Mouse (Mus musculus): ENCODE results near the gene Gpx4. TPM values are rescaled to one million over a fixed set of nuclear protein-coding genes. Genes with fewer than 3 reads are reported as not detected.

The Gpx4 gene
- polyA plus RNA-seq, 1 experiment from 2014 or later = 500 TPM

DNA sequence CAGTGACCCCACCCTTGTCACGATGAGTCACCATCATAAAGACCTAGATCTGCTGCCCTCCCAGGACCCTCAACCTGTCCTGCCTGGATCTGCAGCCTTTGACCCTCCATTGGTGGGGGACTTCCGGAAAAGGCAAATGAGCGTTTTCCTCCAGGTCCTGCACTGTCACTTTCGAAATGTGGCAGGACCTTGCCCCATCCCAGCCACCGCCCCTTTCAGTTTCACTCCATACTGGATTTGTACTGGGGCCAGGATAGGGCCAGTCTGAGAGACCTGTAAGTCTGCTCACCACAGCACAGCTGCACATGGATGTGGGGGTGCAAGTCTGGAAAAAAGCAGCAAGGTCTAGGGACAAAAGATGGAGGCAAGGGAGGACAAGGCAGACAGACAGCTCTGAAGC lies 51.7 kb downstream of the Gpx4 start:
- ATAC-seq (ENCODE audit: insufficient read depth, low FRiP score, low read depth) = no peak

DNA sequence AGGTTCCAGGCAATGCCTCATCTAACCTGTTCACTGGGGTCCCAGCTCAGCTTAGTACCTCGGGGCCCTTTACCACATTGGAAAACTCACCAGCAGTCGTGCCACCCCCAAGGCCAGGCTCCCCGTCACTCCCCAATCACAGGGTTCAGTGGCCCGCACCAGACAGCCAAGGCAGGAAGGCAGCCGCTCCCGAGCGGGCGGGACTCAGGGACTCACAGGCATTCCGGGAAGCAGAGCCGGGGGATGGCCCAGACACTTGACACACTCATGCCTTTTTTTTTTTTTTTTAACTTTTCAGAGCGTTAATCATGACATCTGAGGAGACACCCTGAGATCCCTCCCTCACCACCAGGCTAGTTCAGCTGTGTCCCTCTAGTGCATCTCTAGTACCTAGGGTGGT lies 54.0 kb downstream of the Gpx4 start:
- WGBS = 52% methylated on average over 11 of the region's 11 CpGs
- Histone ChIP-seq H3K9me3 (no peaks in the 10 kb centered on the region), H3K9ac (no peak overlapping the region), H3K36me3 (no peaks in the 10 kb centered on the region), H3K4me3 (replicated peaks) (peak overlapping the region; percentile 98; the same call in 1 of the 2 replicates), H3K4me2 (peak overlapping the region; percentile 85), H3K27ac (no peak overlapping the region), H3K4me1 (peaks cover 47% of the 10 kb centered on the region), H3K27me3 (replicated peaks) (no peaks in the 10 kb centered on the region)
- no peak for ATAC-seq (ENCODE audit: insufficient read depth, low FRiP score, low read depth)

More for the DNA sequence above, 51.7 kb downstream of the Gpx4 start:
- Histone ChIP-seq H3K27me3 (replicated peaks) (no peaks in the 10 kb centered on the region), H3K4me3 (replicated peaks) (no peak overlapping the region), H3K9ac (no peak overlapping the region), H3K36me3 (no peaks in the 10 kb centered on the region), H3K9me3 (no peaks in the 10 kb centered on the region), H3K4me1 (peaks cover 51% of the 10 kb centered on the region), H3K4me2 (no peak overlapping the region), H3K27ac (0 out of 2 replicates have a peak overlapping the region, but pooled peaks have one; percentile 31)
- 71% methylated on average over 5 of the region's 5 CpGs for WGBS

DNA sequence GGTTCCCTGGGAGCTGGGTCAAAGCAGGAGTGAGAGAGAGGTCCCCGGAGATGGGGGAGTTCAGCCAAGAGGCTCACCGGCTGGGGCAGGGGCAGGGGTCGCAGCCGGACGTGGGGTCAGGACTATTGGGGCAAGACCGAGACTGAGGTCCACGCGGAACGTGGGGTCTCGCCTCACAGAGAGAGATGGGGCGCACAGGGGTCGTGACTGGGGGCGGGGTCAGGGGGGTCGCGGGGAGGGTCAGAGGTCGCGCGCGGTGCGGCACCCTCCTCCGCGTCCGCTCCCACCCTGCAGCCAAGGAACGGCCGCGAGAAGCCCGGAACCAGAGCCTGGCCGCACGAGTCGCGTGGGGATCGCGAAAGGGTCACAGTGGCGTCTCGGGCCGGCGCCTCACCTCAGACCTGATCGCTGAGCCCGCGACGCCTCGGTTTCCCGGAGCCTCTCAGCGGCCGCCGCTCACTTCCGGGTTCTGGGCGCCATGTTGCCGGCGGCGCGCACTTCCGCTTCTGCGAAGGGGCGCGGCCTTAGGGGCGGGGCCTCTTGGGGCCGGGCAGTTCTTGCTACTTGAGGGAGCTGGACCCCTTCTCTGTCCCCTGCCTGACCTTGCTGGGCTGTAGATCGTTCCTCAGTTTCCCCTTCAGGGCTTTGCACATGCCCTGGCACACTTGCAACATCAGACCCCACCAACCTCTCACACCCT lies 55.4 kb downstream of the Gpx4 start:
- Histone ChIP-seq H3K27ac (peak overlapping the region; percentile 68; the same call in 1 of the 2 replicates), H3K27me3 (replicated peaks) (no peaks in the 10 kb centered on the region), H3K9ac (peak overlapping the region; percentile 87), H3K36me3 (no peaks in the 10 kb centered on the region), H3K4me3 (replicated peaks) (peak overlapping the region; percentile 98), H3K4me1 (peaks cover 37% of the 10 kb centered on the region), H3K9me3 (no peaks in the 10 kb centered on the region), H3K4me2 (peak overlapping the region; percentile 85)
- 1% methylated on average over 59 of the region's 59 CpGs for WGBS
- peak; percentile 80 for ATAC-seq (ENCODE audit: insufficient read depth, low FRiP score, low read depth)

DNA sequence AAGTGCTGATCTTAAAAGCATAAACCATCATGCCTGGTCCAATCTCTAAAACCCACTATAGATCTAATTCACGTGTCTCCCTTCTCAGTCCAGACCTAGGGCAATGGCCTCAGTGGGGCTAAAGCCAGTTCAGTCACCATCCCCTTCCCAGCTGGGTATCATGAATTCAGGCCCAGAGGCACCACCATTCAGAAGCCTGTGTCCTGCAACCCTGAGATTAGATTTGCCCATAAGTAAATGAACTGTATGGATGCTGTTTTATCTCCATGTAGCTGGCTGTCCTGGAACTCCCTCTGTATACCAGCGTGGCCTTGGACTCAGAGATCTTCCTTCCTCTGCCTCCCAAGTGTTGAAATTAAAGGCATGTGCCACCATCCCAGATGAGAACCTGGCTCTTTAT lies 56.1 kb downstream of the Gpx4 start:
- no peaks in the 10 kb centered on the region for H3K9me3 ChIP-seq
- H3K4me1 ChIP-seq = peaks cover 36% of the 10 kb centered on the region
- 0 out of 2 replicates have a peak overlapping the region, but pooled peaks have one; percentile 0 for H3K9ac ChIP-seq
- WGBS = 79% methylated on average over 2 of the region's 2 CpGs
- peak overlapping the region; percentile 85; the same call in 1 of the 2 replicates for H3K4me2 ChIP-seq
- no peaks in the 10 kb centered on the region for H3K27me3 ChIP-seq (replicated peaks)
- H3K4me3 ChIP-seq (replicated peaks) = peak overlapping the region; percentile 98; the same call in 1 of the 2 replicates
- 0 out of 2 replicates have a peak overlapping the region, but pooled peaks have one; percentile 45 for H3K27ac ChIP-seq
- H3K36me3 ChIP-seq = no peaks in the 10 kb centered on the region
- ATAC-seq (ENCODE audit: insufficient read depth, low FRiP score, low read depth) = peak; percentile 18; the same call in 1 of the 2 replicates

DNA sequence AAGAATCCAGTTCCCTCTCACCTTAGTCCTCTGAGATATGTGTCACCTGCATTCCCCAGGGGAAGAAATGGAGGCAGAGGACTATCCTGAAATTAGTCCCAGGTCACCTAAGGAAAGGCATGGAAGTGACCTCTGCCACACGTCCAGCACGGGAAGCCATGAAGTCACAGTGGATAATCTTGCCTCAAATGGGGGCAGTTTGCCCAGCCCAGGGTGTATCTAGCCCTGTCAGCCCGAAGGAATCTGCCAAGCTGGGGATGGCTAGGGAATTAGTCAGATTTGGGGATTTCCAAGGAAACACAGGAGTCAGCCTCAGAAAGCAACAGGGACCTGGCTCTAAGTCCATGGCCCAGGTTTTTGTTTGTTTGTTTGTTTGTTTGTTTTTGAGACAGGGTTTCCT lies 57.2 kb downstream of the Gpx4 start:
- 81% methylated on average over 3 of the region's 3 CpGs for WGBS
- no peak for ATAC-seq (ENCODE audit: insufficient read depth, low FRiP score, low read depth)
- Histone ChIP-seq H3K27ac (no peak overlapping the region), H3K4me2 (no peak overlapping the region), H3K27me3 (replicated peaks) (no peaks in the 10 kb centered on the region), H3K36me3 (no peaks in the 10 kb centered on the region), H3K4me1 (peaks cover 32% of the 10 kb centered on the region), H3K9me3 (no peaks in the 10 kb centered on the region), H3K9ac (no peak overlapping the region), H3K4me3 (replicated peaks) (no peak overlapping the region)

DNA sequence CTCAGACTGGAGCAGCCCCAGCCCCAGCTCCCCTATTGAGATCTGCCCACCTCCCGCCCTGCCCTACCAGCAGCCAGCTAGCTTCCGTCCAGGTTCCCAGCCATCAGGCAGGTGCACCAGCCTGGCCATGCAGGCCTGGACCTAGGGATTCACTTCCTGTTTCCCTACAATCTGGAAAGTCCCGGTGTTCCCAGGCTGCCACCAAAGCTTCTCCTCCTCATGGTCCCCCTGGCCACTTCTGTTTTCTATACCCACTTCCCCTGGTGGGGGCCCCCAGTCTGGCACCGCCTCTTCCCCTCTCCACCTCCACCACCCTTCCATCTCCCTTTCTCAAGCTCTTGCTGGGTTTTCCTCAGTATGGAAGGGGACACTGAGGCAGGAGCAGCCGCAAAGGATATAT lies 58.5 kb downstream of the Gpx4 start, which contains the start of gene Sbno2:
Gene Sbno2, minus strand, starts transcription at position 112 of the 400 bp plus-strand sequence.
- no peaks in the 10 kb centered on the region for H3K27me3 ChIP-seq (replicated peaks)
- H3K9me3 ChIP-seq = no peaks in the 10 kb centered on the region
- no peak within 1 kb of the TSS for H3K9ac ChIP-seq
- H3K27ac ChIP-seq = peak within 1 kb of the TSS; percentile 74
- no peaks in the 10 kb centered on the region for H3K36me3 ChIP-seq
- peak within 1 kb of the TSS; percentile 25 for H3K4me2 ChIP-seq
- H3K4me3 ChIP-seq (replicated peaks) = peak within 1 kb of the TSS; percentile 9
- H3K4me1 ChIP-seq = peaks cover 25% of the 10 kb centered on the region
- WGBS = 75% methylated on average over 5 of the region's 5 CpGs
- ATAC-seq (ENCODE audit: insufficient read depth, low FRiP score, low read depth) = no peak

DNA sequence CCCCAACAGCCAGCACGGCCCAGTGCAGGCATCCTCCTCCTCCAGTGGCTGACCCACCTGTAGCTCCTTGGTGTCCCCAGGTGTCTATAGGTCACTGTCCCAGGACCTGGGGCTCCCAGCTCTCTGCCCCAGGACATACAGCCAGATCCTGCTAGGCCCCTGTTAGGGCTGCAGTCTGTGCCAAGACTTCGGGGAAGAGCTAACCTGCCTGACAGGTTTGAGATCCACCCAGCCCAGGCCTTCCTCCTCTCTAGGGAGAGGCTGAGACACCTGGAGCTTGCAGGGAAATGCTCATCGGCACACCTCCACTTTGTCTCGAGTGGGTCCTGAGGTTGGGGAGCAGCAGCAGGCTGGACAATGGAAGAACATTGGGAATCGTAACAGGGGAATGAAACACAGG lies 59.0 kb downstream of the Gpx4 start:
- H3K4me3 ChIP-seq (replicated peaks) = peak overlapping the region; percentile 9; the same call in 1 of the 2 replicates
- H3K27me3 ChIP-seq (replicated peaks) = no peaks in the 10 kb centered on the region
- H3K36me3 ChIP-seq = no peaks in the 10 kb centered on the region
- peak overlapping the region; percentile 25 for H3K4me2 ChIP-seq
- no peak for ATAC-seq (ENCODE audit: insufficient read depth, low FRiP score, low read depth)
- H3K27ac ChIP-seq = peak overlapping the region; percentile 74
- H3K9ac ChIP-seq = no peak overlapping the region
- 60% methylated on average over 5 of the region's 5 CpGs for WGBS
- no peaks in the 10 kb centered on the region for H3K9me3 ChIP-seq
- H3K4me1 ChIP-seq = peaks cover 20% of the 10 kb centered on the region

Other genes with a start within 250 kb of the Gpx4 start
- gene Misp, start 226.2 kb upstream of the Gpx4 start, polyA plus RNA-seq (2015; fragmentation: Nextera tagmentation; extraction: Ambion mirVana) = 50.0 and 67.2 TPM in 2 replicates
- 295 and 299 TPM in 2 replicates for gene Ptbp1, start 192.7 kb upstream of the Gpx4 start, polyA plus RNA-seq (2015; fragmentation: Nextera tagmentation; extraction: Ambion mirVana)
- gene Prtn3, start 172.7 kb upstream of the Gpx4 start, polyA plus RNA-seq (2015; fragmentation: Nextera tagmentation; extraction: Ambion mirVana) = 5.2 and 10.6 TPM in 2 replicates
- 32.9 and 36.1 TPM in 2 replicates for gene Plppr3, start 172.5 kb upstream of the Gpx4 start, polyA plus RNA-seq (2015; fragmentation: Nextera tagmentation; extraction: Ambion mirVana)
- 3.8 and 11.1 TPM in 2 replicates for gene Elane, start 160.9 kb upstream of the Gpx4 start, polyA plus RNA-seq (2015; fragmentation: Nextera tagmentation; extraction: Ambion mirVana)
- not detected in 2 replicates for gene Cfd, start 156.3 kb upstream of the Gpx4 start, polyA plus RNA-seq (2015; fragmentation: Nextera tagmentation; extraction: Ambion mirVana)
- gene Med16, start 138.2 kb upstream of the Gpx4 start, polyA plus RNA-seq (2015; fragmentation: Nextera tagmentation; extraction: Ambion mirVana) = 43.6 and 47.8 TPM in 2 replicates
- gene Gm26602, start 136.3 kb upstream of the Gpx4 start, polyA plus RNA-seq (2015; fragmentation: Nextera tagmentation; extraction: Ambion mirVana) = 4.4 and 13.3 TPM in 2 replicates
- 0.83 and 0.94 TPM in 2 replicates for gene Kiss1r, start 130.2 kb upstream of the Gpx4 start, polyA plus RNA-seq (2015; fragmentation: Nextera tagmentation; extraction: Ambion mirVana)
- gene R3hdm4, start 126.0 kb upstream of the Gpx4 start, polyA plus RNA-seq (2015; fragmentation: Nextera tagmentation; extraction: Ambion mirVana) = 137 and 140 TPM in 2 replicates
- gene Arid3a, start 120.1 kb upstream of the Gpx4 start, polyA plus RNA-seq (2015; fragmentation: Nextera tagmentation; extraction: Ambion mirVana) = 9.8 and 10.0 TPM in 2 replicates
- 86.0 and 86.2 TPM in 2 replicates for gene Wdr18, start 87.0 kb upstream of the Gpx4 start, polyA plus RNA-seq (2015; fragmentation: Nextera tagmentation; extraction: Ambion mirVana)
- 0.27 and 0.34 TPM in 2 replicates for gene Grin3b, start 76.5 kb upstream of the Gpx4 start, polyA plus RNA-seq (2015; fragmentation: Nextera tagmentation; extraction: Ambion mirVana)
- 20.6 and 21.3 TPM in 2 replicates for gene Tmem259, start 62.8 kb upstream of the Gpx4 start, polyA plus RNA-seq (2015; fragmentation: Nextera tagmentation; extraction: Ambion mirVana)
- gene Cnn2, start 58.6 kb upstream of the Gpx4 start, polyA plus RNA-seq (2015; fragmentation: Nextera tagmentation; extraction: Ambion mirVana) = 274 and 279 TPM in 2 replicates
- 4.2 and 4.8 TPM in 2 replicates for gene Abca7, start 50.7 kb upstream of the Gpx4 start, polyA plus RNA-seq (2015; fragmentation: Nextera tagmentation; extraction: Ambion mirVana)
- gene Arhgap45, start 30.5 kb upstream of the Gpx4 start, polyA plus RNA-seq (2015; fragmentation: Nextera tagmentation; extraction: Ambion mirVana) = 9.1 and 10.0 TPM in 2 replicates
- 188 and 199 TPM in 2 replicates for gene Polr2e, start 7.4 kb upstream of the Gpx4 start, polyA plus RNA-seq (2015; fragmentation: Nextera tagmentation; extraction: Ambion mirVana)
- gene Sbno2, start 58.4 kb downstream of the Gpx4 start, polyA plus RNA-seq (2015; fragmentation: Nextera tagmentation; extraction: Ambion mirVana) = 14.8 and 15.9 TPM in 2 replicates
- gene Stk11, start 68.6 kb downstream of the Gpx4 start, polyA plus RNA-seq (2015; fragmentation: Nextera tagmentation; extraction: Ambion mirVana) = 16.9 and 19.2 TPM in 2 replicates
- gene Atp5d, start 91.5 kb downstream of the Gpx4 start, polyA plus RNA-seq (2015; fragmentation: Nextera tagmentation; extraction: Ambion mirVana) = 544 and 602 TPM in 2 replicates
- gene Cbarp, start 93.7 kb downstream of the Gpx4 start, polyA plus RNA-seq (2015; fragmentation: Nextera tagmentation; extraction: Ambion mirVana) = 5.1 and 6.7 TPM in 2 replicates
- 16.0 and 19.8 TPM in 2 replicates for gene Midn, start 101.1 kb downstream of the Gpx4 start, polyA plus RNA-seq (2015; fragmentation: Nextera tagmentation; extraction: Ambion mirVana)
- gene Cirbp, start 118.8 kb downstream of the Gpx4 start, polyA plus RNA-seq (2015; fragmentation: Nextera tagmentation; extraction: Ambion mirVana) = 90.3 and 103 TPM in 2 replicates
- gene 1600002K03Rik, start 125.8 kb downstream of the Gpx4 start, polyA plus RNA-seq (2015; fragmentation: Nextera tagmentation; extraction: Ambion mirVana) = 17.5 and 19.7 TPM in 2 replicates
- gene Efna2, start 132.3 kb downstream of the Gpx4 start, polyA plus RNA-seq (2015; fragmentation: Nextera tagmentation; extraction: Ambion mirVana) = 15.7 TPM in 2 replicates
- 58.6 and 66.5 TPM in 2 replicates for gene Mum1, start 179.3 kb downstream of the Gpx4 start, polyA plus RNA-seq (2015; fragmentation: Nextera tagmentation; extraction: Ambion mirVana)
- 326 and 364 TPM in 2 replicates for gene Ndufs7, start 202.0 kb downstream of the Gpx4 start, polyA plus RNA-seq (2015; fragmentation: Nextera tagmentation; extraction: Ambion mirVana)
- 111 and 148 TPM in 2 replicates for gene Gamt, start 213.8 kb downstream of the Gpx4 start, polyA plus RNA-seq (2015; fragmentation: Nextera tagmentation; extraction: Ambion mirVana)
- 62.4 and 66.4 TPM in 2 replicates for gene Dazap1, start 214.3 kb downstream of the Gpx4 start, polyA plus RNA-seq (2015; fragmentation: Nextera tagmentation; extraction: Ambion mirVana)
- 904 and 948 TPM in 2 replicates for gene Rps15, start 245.3 kb downstream of the Gpx4 start, polyA plus RNA-seq (2015; fragmentation: Nextera tagmentation; extraction: Ambion mirVana)
- 5.0 and 5.2 TPM in 2 replicates for gene Apc2, start 248.8 kb downstream of the Gpx4 start, polyA plus RNA-seq (2015; fragmentation: Nextera tagmentation; extraction: Ambion mirVana)